27 mouse cellular contexts compared by ENCODE assay signal in the genomic region with DNA sequence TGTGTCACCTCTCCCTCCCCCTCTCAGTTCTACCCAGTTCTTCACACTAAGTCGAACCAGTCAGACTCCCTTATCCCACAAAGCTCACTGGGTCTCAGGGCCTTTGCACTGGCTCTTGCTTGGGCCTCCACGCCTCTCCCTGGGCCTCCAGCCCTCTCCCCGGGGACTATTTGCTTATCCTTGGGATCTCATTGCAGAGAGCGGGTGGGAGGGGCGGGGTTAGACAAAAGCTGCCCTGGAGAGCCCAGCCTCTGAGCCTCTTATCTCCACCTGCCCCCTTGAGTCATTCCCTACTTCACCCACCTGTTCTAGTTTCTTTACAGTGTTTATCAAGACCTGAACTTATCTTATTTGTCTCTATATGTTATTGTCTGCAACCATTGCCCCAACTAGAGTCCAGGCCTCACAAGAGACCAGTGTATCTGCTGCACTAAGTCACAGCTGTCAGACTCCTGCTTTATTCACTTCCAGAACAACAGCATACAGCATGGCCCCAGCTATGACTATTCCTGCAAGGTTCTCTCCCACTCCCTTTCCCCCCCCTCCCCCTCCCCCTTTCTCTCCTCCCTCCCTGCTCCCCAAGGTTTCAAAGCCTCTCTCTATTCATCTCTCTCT.
DNase-seq lines count a peak whose midpoint lies in the region; ATAC-seq and TF ChIP-seq lines count a peak whose summit lies in the region.
"Had no signal": no experiment of that assay in that cellular context is flagged by ENCODE, and none has a peak within 500 bp of the region (broad histone marks: within the 10 kb centered on the region; RNA-seq: fewer than 3 reads in every experiment).

No protein-coding gene starts in this region.

- H3K27me3 ChIP-seq in heart, embryonic 10.5 days (ENCODE audit: insufficient read depth, poor library complexity, severe bottlenecking), result no peaks in the 10 kb centered on the region
- no peaks in the 10 kb centered on the region for H3K27me3 ChIP-seq in lung, embryonic 16.5 days (ENCODE audit: control insufficient read depth, insufficient read depth, low read depth, low read length)
- no peaks in the 10 kb centered on the region for H3K27me3 ChIP-seq in intestine, embryonic 16.5 days (replicated peaks; ENCODE audit: control insufficient read depth, insufficient read depth, low read length)
- no peaks in the 10 kb centered on the region for H3K27me3 ChIP-seq in stomach, postnatal 0 days (ENCODE audit: control insufficient read depth, insufficient read depth, low read length)
- H3K27me3 ChIP-seq: heart, embryonic 12.5 days; limb, embryonic 12.5 days; megakaryocyte, embryonic 14.5 days; midbrain, embryonic 15.5 days; neural tube, embryonic 13.5 days had no signal

- H3K4me2 ChIP-seq in lung, embryonic 16.5 days (ENCODE audit: low read depth, low read length), result no peak overlapping the region
- H3K4me2 ChIP-seq in intestine, embryonic 16.5 days (ENCODE audit: low read depth, low read length), result no peak overlapping the region
- no peak overlapping the region for H3K4me2 ChIP-seq in stomach, postnatal 0 days (replicated peaks; ENCODE audit: low read depth)
- H3K4me2 ChIP-seq: embryonic facial prominence, embryonic 12.5 days; forebrain, embryonic 13.5 days; heart, embryonic 12.5 days; limb, embryonic 12.5 days; liver, embryonic 11.5 days; midbrain, embryonic 15.5 days; neural tube, embryonic 13.5 days had no signal

- peak overlapping the region; percentile 30; the same call in 1 of the 2 replicates for H3K27ac ChIP-seq in heart, embryonic 10.5 days
- H3K27ac ChIP-seq in lung, embryonic 16.5 days (ENCODE audit: low read length), result peak overlapping the region; percentile 56
- peak overlapping the region; percentile 23 for H3K27ac ChIP-seq in intestine, embryonic 16.5 days (ENCODE audit: low read length)
- peak overlapping the region; percentile 61 for H3K27ac ChIP-seq in stomach, postnatal 0 days (replicated peaks)
- no peak overlapping the region for H3K27ac ChIP-seq in left cerebral cortex, adult 2 months
- H3K27ac ChIP-seq: embryonic facial prominence, embryonic 12.5 days; forebrain, embryonic 13.5 days; layer of hippocampus, adult 2 months; midbrain, embryonic 15.5 days; neural tube, embryonic 13.5 days had no signal

- ATAC-seq in lung, embryonic 16.5 days (ENCODE audit: low read depth), result peak; percentile 31; the same call in 1 of the 2 replicates
- peak; percentile 83 for ATAC-seq in intestine, embryonic 16.5 days
- peak; percentile 68 for ATAC-seq in stomach, postnatal 0 days (ENCODE audit: low FRiP score, low TSS enrichment)
- ATAC-seq: forebrain, embryonic 13.5 days; liver, postnatal 0 days; midbrain, embryonic 15.5 days had no signal

- no peak for TF ChIP-seq EP300 in stomach, postnatal 0 days (optimal IDR thresholded peaks at IDR 0.05)

- intact Hi-C loops in left cerebral cortex, adult 2 months (cut with DNase I), result no loop called here

- TF ChIP-seq CTCF in stomach, postnatal 0 days (IDR thresholded peaks at IDR 0.05; ENCODE audit: low read depth), result no peak
- TF ChIP-seq CTCF in left cerebral cortex, adult 2 months (IDR thresholded peaks at IDR 0.05), result no peak

- peak; percentile 71 for DNase-seq in heart, embryonic 10.5 days (ENCODE audit: low spot score)
- DNase-seq in heart, adult 18-20 months, result no peak
- no peak for DNase-seq in lung, postnatal 25 days (ENCODE audit: low spot score)
- peak; percentile 81 for DNase-seq in stomach, postnatal 0 days (ENCODE audit: low spot score)
- no peak for DNase-seq in left cerebral cortex, adult 2 months (ENCODE audit: extremely low spot score in 1 of 2, low spot score in 2 of 2)
- DNase-seq: adrenal gland, adult 2 months; cerebellum, adult 2 months; cerebellum, postnatal 25 days; heart, postnatal 10 days; kidney, adult 9 months; kidney, postnatal 25 days; layer of hippocampus, postnatal 36 days; liver, postnatal 0 days; retina, postnatal 1 day; right cerebral cortex, postnatal 4 days; thymus, postnatal 14 days had no signal

- H3K9ac ChIP-seq in lung, embryonic 16.5 days (ENCODE audit: low read length), result no peak overlapping the region
- no peak overlapping the region for H3K9ac ChIP-seq in intestine, embryonic 16.5 days (ENCODE audit: low read depth, low read length)
- H3K9ac ChIP-seq in stomach, postnatal 0 days (ENCODE audit: low read length), result no peak overlapping the region
- H3K9ac ChIP-seq: embryonic facial prominence, embryonic 12.5 days; forebrain, embryonic 13.5 days; heart, embryonic 12.5 days; limb, embryonic 12.5 days; liver, postnatal 0 days; midbrain, embryonic 15.5 days; neural tube, embryonic 13.5 days had no signal

- 0 out of 2 replicates have a peak, but pooled peaks cover 2% of the 10 kb centered on the region for H3K36me3 ChIP-seq in heart, embryonic 10.5 days
- no peaks in the 10 kb centered on the region for H3K36me3 ChIP-seq in lung, embryonic 16.5 days (ENCODE audit: control insufficient read depth, insufficient read depth, low read length)
- H3K36me3 ChIP-seq in intestine, embryonic 16.5 days (ENCODE audit: control insufficient read depth, insufficient read depth, low read length), result no peaks in the 10 kb centered on the region
- H3K36me3 ChIP-seq in stomach, postnatal 0 days (ENCODE audit: control insufficient read depth, insufficient read depth, low read length), result no peaks in the 10 kb centered on the region
- H3K36me3 ChIP-seq: embryonic facial prominence, embryonic 12.5 days; heart, embryonic 12.5 days; limb, embryonic 12.5 days; midbrain, embryonic 15.5 days; neural tube, embryonic 13.5 days had no signal

- H3K4me3 ChIP-seq in heart, embryonic 10.5 days, result no peak overlapping the region
- H3K4me3 ChIP-seq in lung, embryonic 16.5 days (ENCODE audit: low read length), result no peak overlapping the region
- H3K4me3 ChIP-seq in intestine, embryonic 16.5 days (ENCODE audit: low read length), result no peak overlapping the region
- no peak overlapping the region for H3K4me3 ChIP-seq in stomach, postnatal 0 days (ENCODE audit: low read depth, low read length)
- no peak overlapping the region for H3K4me3 ChIP-seq in left cerebral cortex, adult 2 months
- H3K4me3 ChIP-seq: embryonic facial prominence, embryonic 12.5 days; forebrain, embryonic 13.5 days; heart, embryonic 12.5 days; layer of hippocampus, adult 2 months; limb, embryonic 12.5 days; megakaryocyte, embryonic 14.5 days; midbrain, embryonic 15.5 days; neural tube, embryonic 13.5 days had no signal

- no peaks in the 10 kb centered on the region for H3K9me3 ChIP-seq in heart, embryonic 10.5 days
- no peaks in the 10 kb centered on the region for H3K9me3 ChIP-seq in lung, embryonic 16.5 days (ENCODE audit: control insufficient read depth, low read length)
- no peaks in the 10 kb centered on the region for H3K9me3 ChIP-seq in intestine, embryonic 16.5 days (ENCODE audit: control insufficient read depth, low read length)
- no peaks in the 10 kb centered on the region for H3K9me3 ChIP-seq in stomach, postnatal 0 days (ENCODE audit: control insufficient read depth, low read length)
- H3K9me3 ChIP-seq: embryonic facial prominence, embryonic 12.5 days; forebrain, embryonic 13.5 days; heart, embryonic 12.5 days; limb, embryonic 12.5 days; midbrain, embryonic 15.5 days; neural tube, embryonic 13.5 days had no signal

- H3K4me1 ChIP-seq in heart, embryonic 10.5 days, result peaks cover 50% of the 10 kb centered on the region
- H3K4me1 ChIP-seq in lung, embryonic 16.5 days (replicated peaks; ENCODE audit: control insufficient read depth, insufficient read depth, low read length), result peaks cover 43% of the 10 kb centered on the region
- H3K4me1 ChIP-seq in intestine, embryonic 16.5 days (ENCODE audit: control insufficient read depth, insufficient read depth, low read length), result peaks cover 36% of the 10 kb centered on the region
- no peaks in the 10 kb centered on the region; the same call in 1 of the 2 replicates for H3K4me1 ChIP-seq in stomach, postnatal 0 days (replicated peaks; ENCODE audit: control insufficient read depth, insufficient read depth)
- H3K4me1 ChIP-seq: forebrain, embryonic 13.5 days; megakaryocyte, embryonic 14.5 days had no signal

- WGBS in heart, embryonic 10.5 days, result 50% methylated on average over 5 of the region's 5 CpGs
- 32% methylated on average over 5 of the region's 5 CpGs for WGBS in lung, embryonic 16.5 days
- 48% methylated on average over 5 of the region's 5 CpGs for WGBS in intestine, embryonic 16.5 days
- 48% methylated on average over 5 of the region's 5 CpGs for WGBS in stomach, postnatal 0 days

Comparison
In these comparisons a context has a peak if more than half of its experiments do, and no peak if none do; other contexts are left out.
1. DNase-seq: peak in heart, embryonic 10.5 days (single experiment) and stomach, postnatal 0 days (single experiment); none in heart, adult 18-20 months (0 of 2), lung, postnatal 25 days (single experiment) and left cerebral cortex, adult 2 months (0 of 2).
2. ATAC-seq: peak in every context shown above with its lines; median percentile 83 in intestine, embryonic 16.5 days; 68 in stomach, postnatal 0 days; 31 in lung, embryonic 16.5 days.